Mouse (Mus musculus): Measurements from ENCODE around the gene Tnc.

DNA sequence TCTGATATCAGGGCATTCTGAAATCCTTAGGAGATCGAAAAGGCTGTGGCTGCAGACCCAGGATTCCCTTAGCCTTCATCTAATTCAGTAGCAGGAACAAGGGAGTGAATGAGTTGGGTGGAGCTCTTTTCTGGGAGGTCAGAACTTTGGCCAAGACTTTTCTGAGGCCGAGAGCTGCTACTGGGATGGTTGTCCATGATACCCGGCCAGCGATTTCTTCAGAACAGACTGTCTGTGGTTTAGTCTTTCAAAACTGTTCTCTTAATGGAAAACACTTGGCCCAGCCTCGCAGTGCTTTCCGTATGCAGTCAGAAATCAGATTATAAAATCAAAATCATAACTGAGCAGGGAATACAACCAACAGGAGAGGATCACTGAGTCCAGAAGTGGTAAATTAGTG, 21.2 kb downstream of the Tnc start:
- TF ChIP-seq CTCF (conservative IDR thresholded peaks at IDR 0.05; ENCODE audit: low read length) (no peak), POU5F1 (IDR thresholded peaks at IDR 0.05; ENCODE audit: borderline replicate concordance, low read length) (no peak), NANOG (IDR thresholded peaks at IDR 0.05; ENCODE audit: borderline replicate concordance, low read length) (no peak)

Data from E14TG2a.4 (cell line).